Mouse (Mus musculus) lung, postnatal 0 days (tissue): ENCODE results near the gene Myo1b. TPM values are rescaled to one million over a fixed set of nuclear protein-coding genes. Genes with fewer than 3 reads are reported as not detected.

Experiments used
- ATAC-seq: fragments of 200-750 bp; cut with Nextera tagmentation; 2 replicates; pipeline ENCODE4 v1.8.0; 2017; ENCODE audit warnings: moderate library complexity
- DNase-seq: peaks from one replicate; pipeline ENCODE4 v3.0.0-alpha.2; 2016; ENCODE audit warnings: low spot score
- H3K27ac ChIP-seq: fragments of 300-500 bp; sonication (generic); 2 replicates; pipeline ENCODE4 v1.5.1; 2014; ENCODE audit warnings: antibody characterized with exemption, mild to moderate bottlenecking, low read length, mixed read lengths
- H3K27me3 ChIP-seq: fragments of 300-500 bp; sonication (generic); replicated peaks from 2 replicates; pipeline ENCODE4 v1.6.1; 2014; ENCODE audit warnings: low read length, mixed read lengths; ENCODE audit not compliant: insufficient read depth
- H3K36me3 ChIP-seq: fragments of 300-500 bp; sonication (generic); 2 replicates; pipeline ENCODE4 v1.6.1; 2014; ENCODE audit warnings: low read length, mixed read lengths; ENCODE audit not compliant: insufficient read depth
- H3K4me1 ChIP-seq: fragments of 300-500 bp; sonication (generic); 2 replicates; pipeline ENCODE4 v1.6.1; 2014; ENCODE audit warnings: antibody characterized with exemption, low read depth, low read length, mixed read lengths; ENCODE audit not compliant: insufficient read depth
- H3K4me2 ChIP-seq: fragments of 300-500 bp; sonication (generic); replicated peaks from 2 replicates; pipeline ENCODE4 v1.6.1; 2014; ENCODE audit warnings: low read depth, mild to moderate bottlenecking, low read length, moderate library complexity, mixed read lengths
- H3K4me3 ChIP-seq: fragments of 300-500 bp; sonication (generic); 2 replicates; pipeline ENCODE4 v1.5.1; 2014; ENCODE audit warnings: low read depth, low read length
- H3K9ac ChIP-seq: fragments of 300-500 bp; sonication (generic); replicated peaks from 2 replicates; pipeline ENCODE4 v1.6.1; 2014; ENCODE audit warnings: low read depth, mild to moderate bottlenecking
- H3K9me3 ChIP-seq: fragments of 300-500 bp; sonication (generic); 2 replicates; pipeline ENCODE4 v1.6.1; 2016; ENCODE audit warnings: low read length, mixed read lengths
- CTCF ChIP-seq: IDR thresholded peaks from 2 replicates; pipeline ENCODE4 v1.5.1; 2016; ENCODE audit warnings: antibody characterized with exemption, mild to moderate bottlenecking
- EP300 ChIP-seq: IDR thresholded peaks from 2 replicates; pipeline ENCODE4 v1.6.1; 2016; ENCODE audit warnings: antibody characterized with exemption, mild to moderate bottlenecking, control low read depth
- WGBS: fragments of 180-500 bp; shearing (Covaris S2); extraction: QIAGEN DNeasy Blood & Tissue Kit; methylation state at CpG from one replicate; pipeline ENCODE4 v1.1.7; 2014; 5-methylcytosine and 5-hydroxymethylcytosine counted together
- polyA plus RNA-seq: library from polyadenylated mRNA; unstranded; fragments of >200 nt; fragmentation: Nextera tagmentation; extraction: Ambion mirVana; gene quantifications from 2 replicates; pipeline ENCODE4 v1.2.1, GENCODE M21; 2015

The Myo1b gene
- polyA plus RNA-seq, 1 experiment from 2014 or later, result 108 TPM

GRCm38 (mm10) chr1:51893521-51894355 lies 22.1 kb downstream of the Myo1b start:
- Histone ChIP-seq H3K27me3 (no peaks in the 10 kb centered on the region), H3K9ac (no peak overlapping the region), H3K27ac (peak overlapping the region; percentile 43), H3K4me2 (peak overlapping the region; percentile 20; the same call in 1 of the 2 replicates), H3K4me3 (no peak overlapping the region), H3K9me3 (no peaks in the 10 kb centered on the region), H3K4me1 (peaks cover 18% of the 10 kb centered on the region), H3K36me3 (no peaks in the 10 kb centered on the region)
- TF ChIP-seq EP300 (0 out of 2 replicates have a peak, but pooled peaks have one; percentile 22), CTCF (no peak)
- DNase-seq, result peak; percentile 57
- WGBS, result 32% methylated on average over 16 of the region's 16 CpGs
- ATAC-seq, result peak; percentile 52

DNA sequence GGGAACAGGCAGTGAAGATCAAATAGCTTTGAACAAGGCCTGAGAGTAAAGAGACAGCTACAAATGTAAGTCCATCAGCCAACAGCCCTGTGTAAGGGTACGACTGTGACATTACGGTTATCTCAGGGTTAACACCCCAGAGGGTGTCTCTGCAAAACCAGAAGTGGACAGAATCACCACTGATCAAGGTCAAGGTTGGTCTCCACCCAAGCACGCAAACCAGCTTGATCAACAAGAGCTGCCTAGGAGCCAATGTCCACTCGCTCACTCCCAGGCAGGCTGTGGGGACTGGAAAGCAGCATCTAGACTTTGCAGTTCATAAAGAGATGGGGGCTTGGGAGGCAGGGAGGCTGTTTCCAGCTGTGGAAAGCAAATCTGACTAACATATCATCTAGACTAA lies 23.9 kb downstream of the Myo1b start:
- H3K27me3 ChIP-seq, result no peaks in the 10 kb centered on the region
- ATAC-seq (no peak), DNase-seq (no peak)
- peaks cover 24% of the 10 kb centered on the region for H3K4me1 ChIP-seq
- TF ChIP-seq EP300 (no peak), CTCF (no peak)
- H3K36me3 ChIP-seq, result no peaks in the 10 kb centered on the region
- no peak overlapping the region for H3K27ac ChIP-seq
- no peak overlapping the region for H3K4me3 ChIP-seq
- H3K9me3 ChIP-seq, result no peaks in the 10 kb centered on the region
- H3K9ac ChIP-seq, result no peak overlapping the region
- WGBS, result 89% methylated on average over 4 of the region's 4 CpGs
- H3K4me2 ChIP-seq, result no peak overlapping the region

DNA sequence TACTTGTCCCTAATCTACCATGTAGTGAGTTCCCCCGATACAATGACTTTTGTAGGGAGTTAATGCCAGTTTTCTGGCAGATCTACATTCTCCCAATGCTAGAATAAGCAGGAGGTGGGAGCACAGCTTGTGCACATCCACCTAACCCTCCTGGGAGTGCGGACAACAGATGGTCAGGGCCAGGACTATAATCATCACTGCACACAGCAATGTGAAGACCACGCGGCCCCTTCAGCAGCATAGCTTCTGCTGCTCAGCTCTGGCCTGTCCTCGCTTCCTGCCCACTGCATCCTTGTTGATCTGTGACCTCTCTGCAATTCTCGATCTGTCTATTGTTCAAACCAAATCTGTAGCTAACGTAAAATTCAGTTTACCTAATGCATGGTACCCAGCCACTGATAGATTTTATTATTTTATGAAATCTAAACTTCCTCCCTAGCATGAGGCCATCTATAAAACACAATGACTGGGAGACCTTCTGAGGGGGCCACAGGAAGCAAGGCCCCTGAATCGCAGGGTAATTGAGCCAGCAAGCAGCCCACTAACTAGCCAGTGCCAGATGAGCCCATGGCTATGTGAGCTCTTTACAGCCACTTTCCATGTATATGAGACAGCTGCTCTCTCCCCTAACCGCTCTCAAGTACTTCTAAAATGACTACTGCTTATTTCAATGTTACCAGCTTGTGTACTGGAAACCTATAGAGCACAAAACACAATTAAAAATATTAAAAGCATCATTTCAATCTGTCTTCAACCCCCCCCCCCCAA lies 27.6 kb downstream of the Myo1b start:
- WGBS, result 67% methylated on average over 9 of the region's 9 CpGs
- no peak overlapping the region for H3K9ac ChIP-seq
- no peak overlapping the region for H3K4me3 ChIP-seq
- H3K27ac ChIP-seq, result no peak overlapping the region
- no peaks in the 10 kb centered on the region for H3K9me3 ChIP-seq
- peaks cover 12% of the 10 kb centered on the region; the same call in 1 of the 2 replicates for H3K4me1 ChIP-seq
- H3K4me2 ChIP-seq, result no peak overlapping the region
- ATAC-seq (no peak), DNase-seq (no peak)
- no peaks in the 10 kb centered on the region for H3K36me3 ChIP-seq
- no peak for TF ChIP-seq CTCF
- TF ChIP-seq EP300, result no peak
- no peaks in the 10 kb centered on the region for H3K27me3 ChIP-seq

- Histone ChIP-seq H3K4me2 (no peak overlapping the region), H3K9ac (no peak overlapping the region), H3K27ac (no peak overlapping the region), H3K4me3 (no peak overlapping the region), H3K9me3 (no peaks in the 10 kb centered on the region), H3K36me3 (peaks cover 5% of the 10 kb centered on the region; the same call in 1 of the 2 replicates), H3K27me3 (no peaks in the 10 kb centered on the region), H3K4me1 (peaks cover 6% of the 10 kb centered on the region; the same call in 1 of the 2 replicates)
- WGBS, result 58% methylated on average over 8 of the region's 8 CpGs
- ATAC-seq, result peak; percentile 60
- no peak for TF ChIP-seq EP300
- TF ChIP-seq CTCF, result no peak
- peak; percentile 74 for DNase-seq
These were observed 30.4 kb downstream of the Myo1b start for GRCm38 (mm10) chr1:51885356-51885983.

- no peak overlapping the region for H3K9ac ChIP-seq
- H3K9me3 ChIP-seq, result no peaks in the 10 kb centered on the region
- ATAC-seq (no peak), DNase-seq (no peak)
- H3K4me3 ChIP-seq, result no peak overlapping the region
- H3K27ac ChIP-seq, result no peak overlapping the region
- 95% methylated on average over 2 of the region's 2 CpGs for WGBS
- H3K4me2 ChIP-seq, result no peak overlapping the region
- H3K27me3 ChIP-seq, result no peaks in the 10 kb centered on the region
- peaks cover 5% of the 10 kb centered on the region; the same call in 1 of the 2 replicates for H3K36me3 ChIP-seq
- no peak for TF ChIP-seq EP300
- H3K4me1 ChIP-seq, result peaks cover 16% of the 10 kb centered on the region; the same call in 1 of the 2 replicates
These were observed 32.7 kb downstream of the Myo1b start for GRCm38 (mm10) chr1:51883211-51883610.

DNA sequence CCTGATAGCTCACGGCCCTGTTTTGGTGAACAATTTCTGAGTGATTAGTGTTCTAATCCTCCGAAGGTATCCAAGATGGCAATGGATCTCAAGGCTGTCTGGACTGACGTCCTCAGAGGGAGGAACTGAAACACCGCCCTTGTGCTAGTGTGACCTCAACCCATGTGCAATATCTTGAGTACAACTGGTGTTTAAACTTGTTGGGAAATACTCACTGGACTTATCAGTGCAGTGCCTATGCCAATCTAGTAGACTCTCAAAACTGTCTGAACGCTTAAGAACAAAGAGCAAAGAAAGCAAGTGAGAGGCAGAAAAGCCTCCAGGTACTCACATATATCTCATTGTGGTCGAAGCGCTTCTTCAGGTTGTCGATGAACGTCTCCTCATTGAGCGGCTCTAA lies 33.1 kb downstream of the Myo1b start:
- Histone ChIP-seq H3K4me1 (peaks cover 15% of the 10 kb centered on the region; the same call in 1 of the 2 replicates), H3K27me3 (no peaks in the 10 kb centered on the region), H3K36me3 (peaks cover 5% of the 10 kb centered on the region; the same call in 1 of the 2 replicates), H3K9me3 (no peaks in the 10 kb centered on the region), H3K9ac (no peak overlapping the region), H3K27ac (no peak overlapping the region), H3K4me3 (no peak overlapping the region), H3K4me2 (no peak overlapping the region)
- DNase-seq, result peak; percentile 74
- 70% methylated on average over 10 of the region's 10 CpGs for WGBS
- peak; percentile 75 for ATAC-seq
- TF ChIP-seq EP300 (peak; percentile 39), CTCF (no peak)
